Mouse (Mus musculus) midbrain, embryonic 16.5 days (tissue): ENCODE data around the gene 2310061I04Rik. TPM values are rescaled to one million over a fixed set of nuclear protein-coding genes. Genes with fewer than 3 reads are reported as not detected.
"Not testable (repeated sequence)": the region's sequence is repeated elsewhere in the genome, so short reads cannot be mapped to it uniquely, and the experiment has no call there.

ENCODE experiments used
- ATAC-seq: fragments of 200-750 bp; cut with Nextera tagmentation; 2 replicates; pipeline ENCODE4 v1.8.0; 2017; ENCODE audit warnings: moderate TSS enrichment
- H3K27ac ChIP-seq: fragments of 300-500 bp; sonication (generic); 2 replicates; pipeline ENCODE4 v1.5.1; 2014; ENCODE audit warnings: mild to moderate bottlenecking, low read length, mixed read lengths
- H3K27me3 ChIP-seq: fragments of 300-500 bp; sonication (generic); 2 replicates; pipeline ENCODE4 v1.6.1; 2014; ENCODE audit warnings: low read depth, low read length, mixed read lengths; ENCODE audit not compliant: control insufficient read depth, insufficient read depth
- H3K36me3 ChIP-seq: fragments of 300-500 bp; sonication (generic); 2 replicates; pipeline ENCODE4 v1.6.1; 2014; ENCODE audit warnings: mild to moderate bottlenecking, low read length, moderate library complexity, mixed read lengths; ENCODE audit not compliant: control insufficient read depth, insufficient read depth
- H3K4me1 ChIP-seq: fragments of 300-500 bp; sonication (generic); 2 replicates; pipeline ENCODE4 v1.6.1; 2014; ENCODE audit warnings: mild to moderate bottlenecking, low read length, mixed read lengths; ENCODE audit not compliant: control insufficient read depth, insufficient read depth
- H3K4me2 ChIP-seq: fragments of 300-500 bp; sonication (generic); 2 replicates; pipeline ENCODE4 v1.6.1; 2014; ENCODE audit warnings: mild to moderate bottlenecking, low read length, mixed read lengths
- H3K4me3 ChIP-seq: fragments of 300-500 bp; sonication (generic); 2 replicates; pipeline ENCODE4 v1.5.1; 2014; ENCODE audit warnings: low read depth, mild to moderate bottlenecking, low read length, moderate library complexity, mixed read lengths
- H3K9ac ChIP-seq: fragments of 300-500 bp; sonication (generic); 2 replicates; pipeline ENCODE4 v1.6.1; 2014; ENCODE audit warnings: low read depth, low read length, mixed read lengths
- H3K9me3 ChIP-seq: fragments of 300-500 bp; sonication (generic); replicated peaks from 2 replicates; pipeline ENCODE4 v1.6.1; 2014; ENCODE audit warnings: mild to moderate bottlenecking, low read length, mixed read lengths; ENCODE audit not compliant: control insufficient read depth, poor library complexity, severe bottlenecking
- WGBS: fragments of 180-500 bp; shearing (Covaris S2); extraction: QIAGEN DNeasy Blood & Tissue Kit; methylation state at CpG from one replicate; pipeline ENCODE4 v1.1.7; 2014; 5-methylcytosine and 5-hydroxymethylcytosine counted together
- polyA plus RNA-seq: library from polyadenylated mRNA; unstranded; fragments of >200 nt; fragmentation: Nextera tagmentation; extraction: Ambion mirVana; gene quantifications from 2 replicates; pipeline ENCODE4 v1.2.1, GENCODE M21; 2015

Gene 2310061I04Rik
- polyA plus RNA-seq, result 63.9 and 76.4 TPM in 2 replicates

DNA sequence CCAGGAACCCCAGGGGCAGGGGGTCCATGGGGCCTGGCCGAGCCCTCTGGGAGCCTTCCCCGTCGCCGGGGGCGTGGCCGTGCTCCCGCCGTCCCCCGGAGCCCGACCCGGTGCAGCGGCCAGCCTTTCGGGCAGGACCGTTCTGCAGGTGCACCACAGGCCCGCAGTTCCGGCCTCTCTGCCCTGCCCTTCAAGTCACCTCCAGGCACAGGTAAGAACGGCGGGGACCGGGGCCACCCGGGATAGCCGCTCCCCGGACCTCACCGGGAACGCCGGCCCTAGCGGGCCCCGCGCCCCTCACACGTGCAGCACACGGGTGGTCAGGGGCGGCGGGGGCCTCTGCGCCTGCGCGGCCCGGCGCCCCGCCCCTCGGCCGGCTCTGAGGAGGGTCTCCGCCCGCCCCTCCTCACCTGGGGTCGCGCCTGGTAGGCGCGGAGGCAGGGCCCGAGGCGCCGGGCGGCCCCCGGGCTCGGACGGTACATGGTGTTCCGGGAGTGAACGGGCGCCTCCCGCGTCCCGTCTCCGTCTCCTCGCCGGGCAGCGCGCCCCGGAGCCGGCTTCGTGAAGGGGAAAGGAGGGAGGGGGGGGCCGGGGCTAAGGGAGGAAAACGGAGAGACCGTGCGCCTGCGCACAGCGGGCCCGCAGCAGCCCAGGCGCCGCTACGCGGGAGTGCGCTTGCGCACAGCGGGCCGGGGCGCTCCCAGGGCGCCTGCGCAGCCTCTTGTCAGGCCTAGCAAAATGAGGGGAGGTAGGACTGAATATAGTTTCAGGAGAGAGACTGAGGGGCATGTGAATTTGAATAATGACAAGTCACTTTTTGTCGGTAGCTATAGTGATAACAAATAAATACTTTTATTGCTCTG, at the start of gene 2310061I04Rik:
TSS of gene 2310061I04Rik (minus strand) at position 651 of the 863 bp plus-strand sequence.
- under 1% methylated on average over 60 of the region's 86 CpGs for WGBS
- ATAC-seq, result peak; percentile 95
- peak within 1 kb of the TSS; percentile 87 for H3K4me2 ChIP-seq
- peak within 1 kb of the TSS; percentile 81 for H3K9ac ChIP-seq
- peak within 1 kb of the TSS; percentile 98 for H3K27ac ChIP-seq
- H3K27me3 ChIP-seq, result no peaks in the 10 kb centered on the region
- H3K9me3 ChIP-seq, result no peaks in the 10 kb centered on the region
- peak within 1 kb of the TSS; percentile 62 for H3K4me3 ChIP-seq
- H3K36me3 ChIP-seq, result peaks cover 33% of the 10 kb centered on the region; the same call in 1 of the 2 replicates
- H3K4me1 ChIP-seq, result peaks cover 16% of the 10 kb centered on the region

DNA sequence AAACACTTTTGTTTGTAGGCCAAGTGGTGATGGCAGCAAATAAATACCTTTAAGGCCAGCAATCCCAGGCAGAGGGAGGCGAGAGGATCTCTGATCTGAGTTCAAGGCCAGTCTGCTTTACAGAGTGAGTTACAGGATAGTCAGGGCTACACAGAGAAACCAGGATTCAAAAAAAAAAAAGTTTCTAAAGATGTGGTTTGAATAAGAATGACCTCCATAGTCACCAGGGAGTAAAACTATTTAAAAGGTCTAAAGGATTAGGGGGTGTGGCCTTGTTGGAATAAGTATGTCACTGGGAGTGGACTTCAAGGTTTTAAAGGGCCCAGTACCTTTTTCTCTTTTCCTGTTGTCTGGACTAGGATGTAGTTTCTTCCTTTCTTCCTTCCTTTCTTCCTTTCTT, 42.7 kb upstream of the 2310061I04Rik start:
- ATAC-seq, result no peak
- Histone ChIP-seq H3K4me2 (no peak overlapping the region), H3K36me3 (no peaks in the 10 kb centered on the region), H3K4me3 (no peak overlapping the region), H3K27ac (no peak overlapping the region), H3K9me3 (no peaks in the 10 kb centered on the region), H3K9ac (no peak overlapping the region), H3K27me3 (no peaks in the 10 kb centered on the region), H3K4me1 (no peaks in the 10 kb centered on the region)
- 53% methylated on average over 1 of the region's 1 CpGs for WGBS

DNA sequence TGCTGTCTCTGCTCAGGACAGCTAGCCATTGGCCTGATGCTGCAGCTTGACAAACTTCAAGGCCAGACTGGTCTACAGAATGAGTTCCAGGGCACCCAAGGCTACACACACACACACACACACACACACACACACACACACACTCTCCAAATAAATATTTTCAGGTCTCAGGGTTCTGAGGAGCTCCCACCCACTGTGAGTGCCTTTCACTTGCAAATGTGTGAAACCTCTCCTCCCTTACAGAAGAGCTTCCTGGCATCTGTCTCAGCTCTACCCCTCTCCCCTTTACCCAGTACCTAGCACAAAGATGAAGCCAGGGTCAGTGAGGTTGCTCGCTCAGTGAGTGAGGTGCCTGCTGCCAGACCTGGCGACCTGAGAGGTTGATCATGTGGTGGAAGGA, 41.9 kb upstream of the 2310061I04Rik start:
- no peaks in the 10 kb centered on the region for H3K4me1 ChIP-seq
- no peaks in the 10 kb centered on the region for H3K9me3 ChIP-seq
- no peaks in the 10 kb centered on the region for H3K36me3 ChIP-seq
- WGBS, result 58% methylated on average over 2 of the region's 2 CpGs
- H3K27me3 ChIP-seq, result no peaks in the 10 kb centered on the region
- H3K27ac ChIP-seq, result no peak overlapping the region
- H3K9ac ChIP-seq, result no peak overlapping the region
- no peak overlapping the region for H3K4me2 ChIP-seq
- ATAC-seq, result no peak
- H3K4me3 ChIP-seq, result no peak overlapping the region

DNA sequence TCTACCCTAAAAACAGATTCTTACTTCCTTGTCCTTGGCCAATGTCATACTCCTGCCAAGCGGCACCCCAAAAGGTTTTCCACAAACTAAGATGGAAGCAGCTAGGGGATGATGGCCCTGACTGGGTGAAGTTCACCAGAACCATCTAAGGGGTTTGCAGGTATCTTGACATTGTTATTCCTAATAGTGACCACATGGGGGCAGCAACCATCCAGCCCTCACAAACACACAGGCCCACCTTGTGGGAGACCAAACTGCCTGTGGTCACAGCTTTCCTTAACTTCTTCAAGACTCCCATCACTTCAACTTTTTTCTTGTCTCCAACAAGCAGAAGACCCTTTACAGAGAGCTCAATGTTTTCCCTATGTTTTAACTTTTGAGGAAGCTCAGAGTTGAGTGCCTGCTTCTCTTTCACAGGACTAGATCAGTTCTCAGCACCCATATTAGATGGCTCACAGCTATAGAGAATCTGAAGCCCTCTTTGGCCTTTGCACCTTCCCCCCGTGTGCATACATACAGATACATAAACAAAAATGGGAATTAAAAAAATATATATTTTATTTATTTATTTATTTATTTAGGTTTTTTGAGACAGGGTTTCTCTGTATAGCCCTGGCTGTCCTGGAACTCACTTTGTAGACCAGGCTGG, 40.6 kb upstream of the 2310061I04Rik start:
- Histone ChIP-seq H3K4me2 (no peak overlapping the region), H3K27ac (no peak overlapping the region), H3K36me3 (no peaks in the 10 kb centered on the region), H3K9me3 (no peaks in the 10 kb centered on the region), H3K9ac (no peak overlapping the region), H3K4me3 (no peak overlapping the region), H3K27me3 (no peaks in the 10 kb centered on the region), H3K4me1 (no peaks in the 10 kb centered on the region)
- peak; percentile 84 for ATAC-seq
- 28% methylated on average over 2 of the region's 2 CpGs for WGBS

DNA sequence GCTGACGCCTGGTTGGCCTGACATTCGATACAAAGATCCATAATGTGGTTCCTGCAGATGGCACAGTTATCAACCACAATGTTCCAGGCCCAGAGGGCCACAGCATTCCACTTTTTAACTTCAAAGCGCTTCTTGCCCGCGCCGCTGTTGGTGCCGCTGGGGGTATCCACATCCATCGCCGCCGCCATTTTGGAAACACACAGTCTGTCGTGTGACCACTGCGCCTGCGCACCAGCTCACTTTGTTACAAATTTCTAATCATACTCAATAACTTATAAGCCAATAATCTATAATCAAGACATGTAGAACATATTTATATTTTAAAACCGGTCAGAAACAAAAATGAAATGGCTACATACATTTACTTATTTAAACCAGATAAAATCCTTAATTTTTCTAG, 38.5 kb upstream of the 2310061I04Rik start:
- ATAC-seq, H3K27ac ChIP-seq, H3K9me3 ChIP-seq, H3K9ac ChIP-seq, H3K4me2 ChIP-seq, H3K4me3 ChIP-seq, H3K27me3 ChIP-seq, H3K36me3 ChIP-seq, H3K4me1 ChIP-seq: not testable (repeated sequence)
- WGBS, result 89% methylated on average over 14 of the region's 14 CpGs

DNA sequence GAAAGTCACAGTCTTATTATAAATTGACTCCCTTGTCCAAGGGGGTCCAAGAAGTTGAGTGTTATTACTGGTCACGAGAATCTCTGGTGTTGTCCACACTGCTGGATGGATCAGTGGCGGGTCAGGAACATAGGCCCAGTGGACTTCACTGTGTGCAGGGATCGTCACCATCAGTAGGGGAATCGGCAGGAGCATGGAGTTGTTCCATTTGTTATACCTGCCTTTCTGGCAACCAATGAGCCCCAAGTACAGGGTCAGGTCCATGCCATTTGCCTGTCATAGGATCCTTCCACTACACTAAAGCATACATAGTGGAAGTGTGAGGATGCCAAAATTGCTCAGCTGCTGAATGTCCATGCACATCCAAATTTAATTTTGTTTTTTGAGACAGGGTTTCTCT, 35.4 kb upstream of the 2310061I04Rik start:
- H3K27me3 ChIP-seq, result no peaks in the 10 kb centered on the region
- no peak overlapping the region for H3K4me2 ChIP-seq
- no peak overlapping the region for H3K27ac ChIP-seq
- H3K9me3 ChIP-seq, result no peaks in the 10 kb centered on the region
- no peak overlapping the region for H3K4me3 ChIP-seq
- WGBS, result 91% methylated on average over 4 of the region's 4 CpGs
- ATAC-seq, result no peak
- H3K36me3 ChIP-seq, result peaks cover 26% of the 10 kb centered on the region
- H3K4me1 ChIP-seq, result no peaks in the 10 kb centered on the region
- H3K9ac ChIP-seq, result no peak overlapping the region

DNA sequence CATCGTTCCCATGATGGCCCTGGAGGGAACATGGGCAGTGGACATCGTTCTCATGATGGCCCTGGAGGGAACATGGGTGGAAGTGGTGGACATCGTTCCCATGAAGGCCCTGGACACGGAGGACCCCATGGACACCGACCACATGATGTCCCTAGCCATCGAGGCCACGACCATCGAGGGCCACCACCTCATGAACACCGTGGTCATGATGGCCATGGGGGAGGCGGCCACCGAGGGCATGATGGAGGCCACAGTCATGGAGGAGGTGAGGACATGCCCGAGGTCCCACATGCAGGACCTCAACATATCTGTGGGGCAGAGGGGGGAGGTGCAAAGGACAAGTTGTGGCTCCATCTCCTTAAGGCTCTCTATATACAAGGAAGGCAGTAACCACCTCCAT, 33.4 kb upstream of the 2310061I04Rik start:
- no peaks in the 10 kb centered on the region for H3K27me3 ChIP-seq
- no peaks in the 10 kb centered on the region for H3K4me1 ChIP-seq
- H3K36me3 ChIP-seq, result peaks cover 38% of the 10 kb centered on the region
- no peak overlapping the region for H3K4me2 ChIP-seq
- ATAC-seq, result no peak
- 95% methylated on average over 12 of the region's 12 CpGs for WGBS
- no peaks in the 10 kb centered on the region for H3K9me3 ChIP-seq
- H3K9ac ChIP-seq, result no peak overlapping the region
- no peak overlapping the region for H3K27ac ChIP-seq
- H3K4me3 ChIP-seq, result no peak overlapping the region

DNA sequence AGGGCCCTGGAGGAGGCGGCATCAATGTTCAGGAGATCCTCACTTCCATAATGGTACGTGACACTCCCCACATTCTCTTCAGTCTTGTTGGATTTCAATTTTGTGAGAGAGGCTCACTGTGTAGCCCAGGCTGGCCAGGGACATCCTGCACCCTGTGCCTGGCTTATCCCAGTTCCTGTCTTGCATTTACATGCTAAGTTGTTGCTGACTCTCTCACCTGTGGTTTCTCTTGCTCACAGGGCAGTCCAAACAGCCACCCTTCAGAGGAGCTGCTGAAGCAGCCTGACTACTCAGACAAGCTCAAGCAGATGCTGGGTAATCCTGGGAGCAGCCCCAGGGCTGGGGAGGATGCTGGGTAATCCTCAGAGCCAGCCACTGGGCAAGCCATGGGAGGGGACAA, 32.3 kb upstream of the 2310061I04Rik start:
- Histone ChIP-seq H3K9me3 (no peaks in the 10 kb centered on the region), H3K4me2 (no peak overlapping the region), H3K27me3 (no peaks in the 10 kb centered on the region), H3K4me1 (no peaks in the 10 kb centered on the region), H3K36me3 (peaks cover 47% of the 10 kb centered on the region), H3K4me3 (no peak overlapping the region), H3K27ac (no peak overlapping the region), H3K9ac (no peak overlapping the region)
- no peak for ATAC-seq
- 93% methylated on average over 2 of the region's 2 CpGs for WGBS

DNA sequence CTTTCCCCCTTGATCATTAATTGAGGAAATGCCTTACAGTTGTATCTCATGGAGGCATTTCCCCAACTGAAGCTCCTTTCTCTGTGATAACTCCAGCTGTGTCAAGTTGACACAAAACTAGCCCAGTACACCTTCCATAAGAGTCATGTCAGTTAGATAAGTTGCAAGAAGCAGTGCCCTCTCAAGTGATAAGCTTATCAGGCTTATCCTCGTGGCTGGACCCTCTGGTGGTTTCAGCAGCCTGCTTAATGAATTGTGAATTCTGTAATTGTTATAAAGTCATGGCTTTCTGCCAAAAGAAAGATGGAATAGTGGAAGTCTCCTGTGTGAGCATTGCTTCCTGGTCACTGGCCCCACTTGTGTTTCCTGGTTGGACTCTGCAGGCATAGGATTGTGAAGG, 30.2 kb upstream of the 2310061I04Rik start:
- H3K9me3 ChIP-seq, result no peaks in the 10 kb centered on the region
- no peak overlapping the region for H3K4me2 ChIP-seq
- H3K4me3 ChIP-seq, result no peak overlapping the region
- no peak for ATAC-seq
- H3K27ac ChIP-seq, result no peak overlapping the region
- H3K9ac ChIP-seq, result no peak overlapping the region
- H3K4me1 ChIP-seq, result peaks cover 1% of the 10 kb centered on the region; the same call in 1 of the 2 replicates
- WGBS, result 66% methylated on average over 1 of the region's 1 CpGs
- no peaks in the 10 kb centered on the region for H3K27me3 ChIP-seq
- peaks cover 45% of the 10 kb centered on the region for H3K36me3 ChIP-seq
